Mouse (Mus musculus): ENCODE measurements around the gene Zfpm1. TPM values are rescaled to one million over a fixed set of nuclear protein-coding genes. Genes with fewer than 3 reads are reported as not detected.
"Not testable (repeated sequence)": the region's sequence is repeated elsewhere in the genome, so short reads cannot be mapped to it uniquely, and the experiment has no call there.

The Zfpm1 gene
- polyA plus RNA-seq, 1 experiment from 2014 or later = 1.1 TPM

GRCm38 (mm10) chr8:122319045-122319707, 37.2 kb downstream of the Zfpm1 start:
- no peak for ATAC-seq (ENCODE audit: insufficient number of reproducible peaks, low FRiP score, low TSS enrichment, low read depth)
- 82% methylated on average over 11 of the region's 11 CpGs for WGBS
- Histone ChIP-seq H3K36me3 (no peaks in the 10 kb centered on the region), H3K4me3 (no peak overlapping the region), H3K4me1 (peaks cover 7% of the 10 kb centered on the region; the same call in 1 of the 2 replicates), H3K27ac (no peak overlapping the region), H3K9ac (no peak overlapping the region), H3K4me2 (no peak overlapping the region), H3K9me3 (no peaks in the 10 kb centered on the region), H3K27me3 (no peaks in the 10 kb centered on the region)

DNA sequence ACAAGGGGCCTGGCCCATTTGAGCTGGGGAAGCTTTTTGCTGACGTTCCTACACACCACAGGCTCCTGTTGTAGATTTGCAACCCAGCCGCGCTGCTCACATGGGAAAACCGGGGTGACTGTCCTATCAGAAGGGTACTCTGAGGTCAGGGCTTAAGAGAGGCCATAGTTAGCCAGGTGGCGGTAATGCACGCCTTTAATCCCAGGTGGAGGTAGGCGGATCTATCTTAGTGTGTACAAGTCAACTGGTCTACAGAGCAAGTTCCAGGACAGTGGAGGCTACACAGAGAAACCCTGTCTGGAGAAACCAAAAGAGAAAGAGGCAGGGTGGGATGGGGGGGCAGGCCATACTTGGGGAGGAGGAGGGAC, 37.8 kb downstream of the Zfpm1 start:
- Histone ChIP-seq H3K4me2 (no peak overlapping the region), H3K4me3 (no peak overlapping the region), H3K4me1 (peaks cover 12% of the 10 kb centered on the region; the same call in 1 of the 2 replicates), H3K9ac (no peak overlapping the region), H3K9me3 (no peaks in the 10 kb centered on the region), H3K36me3 (no peaks in the 10 kb centered on the region), H3K27me3 (no peaks in the 10 kb centered on the region), H3K27ac (no peak overlapping the region)
- WGBS = 72% methylated on average over 7 of the region's 7 CpGs
- no peak for ATAC-seq (ENCODE audit: insufficient number of reproducible peaks, low FRiP score, low TSS enrichment, low read depth)

GRCm38 (mm10) chr8:122320541-122320940, 38.6 kb downstream of the Zfpm1 start:
- Histone ChIP-seq H3K4me3 (no peak overlapping the region), H3K9me3 (no peaks in the 10 kb centered on the region), H3K9ac (no peak overlapping the region), H3K4me1 (peaks cover 12% of the 10 kb centered on the region; the same call in 1 of the 2 replicates), H3K27ac (no peak overlapping the region), H3K36me3 (no peaks in the 10 kb centered on the region), H3K4me2 (no peak overlapping the region), H3K27me3 (no peaks in the 10 kb centered on the region)
- no peak for ATAC-seq (ENCODE audit: insufficient number of reproducible peaks, low FRiP score, low TSS enrichment, low read depth)
- WGBS = 30% methylated on average over 3 of the region's 3 CpGs

DNA sequence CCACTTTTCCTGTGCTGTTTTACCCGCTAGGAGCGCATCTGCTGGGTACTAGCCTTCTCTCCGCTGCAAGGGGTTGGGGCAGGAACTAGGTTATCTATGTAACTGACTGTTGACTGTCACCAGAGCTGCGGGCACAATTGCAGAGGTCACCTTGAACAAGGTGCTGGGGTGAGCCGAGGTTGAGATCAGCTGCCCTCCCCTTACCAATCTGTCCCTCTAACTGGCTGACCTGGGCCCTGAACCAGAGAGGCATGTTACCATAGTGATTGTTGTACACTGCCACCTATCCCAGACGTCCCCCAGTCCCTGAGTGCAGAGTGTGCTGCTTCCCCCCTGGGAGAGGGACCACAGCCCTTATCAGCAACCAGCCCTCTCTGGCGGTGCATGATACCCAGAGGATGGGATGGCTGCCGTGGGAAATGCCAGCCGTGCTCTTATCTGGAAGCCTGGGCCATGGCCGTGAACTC, 39.5 kb downstream of the Zfpm1 start:
- no peak overlapping the region for H3K4me3 ChIP-seq
- H3K27ac ChIP-seq = no peak overlapping the region
- H3K4me1 ChIP-seq = peaks cover 15% of the 10 kb centered on the region; the same call in 1 of the 2 replicates
- no peak for ATAC-seq (ENCODE audit: insufficient number of reproducible peaks, low FRiP score, low TSS enrichment, low read depth)
- H3K4me2 ChIP-seq = no peak overlapping the region
- WGBS = 72% methylated on average over 10 of the region's 10 CpGs
- H3K36me3 ChIP-seq = no peaks in the 10 kb centered on the region
- H3K9ac ChIP-seq = no peak overlapping the region
- H3K27me3 ChIP-seq = no peaks in the 10 kb centered on the region
- H3K9me3 ChIP-seq = no peaks in the 10 kb centered on the region

DNA sequence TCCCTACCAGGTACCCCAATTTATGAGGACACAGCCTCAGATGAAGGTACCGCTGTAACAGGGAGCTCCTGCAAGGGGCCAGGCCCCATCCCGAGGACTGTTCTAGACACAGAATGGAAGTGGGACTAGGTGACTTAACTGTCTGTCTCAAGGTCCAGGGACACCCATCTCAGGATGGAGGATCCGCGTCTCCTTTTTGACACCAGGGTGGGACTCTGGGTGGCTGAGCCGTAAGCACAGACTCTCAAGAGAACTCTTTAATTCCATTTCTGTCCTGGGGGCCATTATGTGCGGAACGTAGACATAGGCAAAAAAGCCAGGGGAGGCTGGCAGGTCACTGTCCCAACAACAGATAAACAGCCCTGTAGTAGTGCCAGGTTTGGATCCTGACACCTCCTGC, 40.2 kb downstream of the Zfpm1 start:
- Histone ChIP-seq H3K4me3 (no peak overlapping the region), H3K9ac (no peak overlapping the region), H3K27ac (no peak overlapping the region), H3K27me3 (no peaks in the 10 kb centered on the region), H3K36me3 (no peaks in the 10 kb centered on the region), H3K4me2 (no peak overlapping the region), H3K4me1 (peaks cover 14% of the 10 kb centered on the region), H3K9me3 (no peaks in the 10 kb centered on the region)
- WGBS = 87% methylated on average over 7 of the region's 7 CpGs
- no peak for ATAC-seq (ENCODE audit: insufficient number of reproducible peaks, low FRiP score, low TSS enrichment, low read depth)

- H3K9me3 ChIP-seq = no peaks in the 10 kb centered on the region
- H3K4me3 ChIP-seq = no peak overlapping the region
- H3K9ac ChIP-seq = no peak overlapping the region
- H3K4me1 ChIP-seq = peaks cover 14% of the 10 kb centered on the region
- H3K27me3 ChIP-seq = no peaks in the 10 kb centered on the region
- no peaks in the 10 kb centered on the region for H3K36me3 ChIP-seq
- 37% methylated on average over 11 of the region's 11 CpGs for WGBS
- no peak overlapping the region for H3K4me2 ChIP-seq
- ATAC-seq (ENCODE audit: insufficient number of reproducible peaks, low FRiP score, low TSS enrichment, low read depth) = no peak
- H3K27ac ChIP-seq = no peak overlapping the region
Measured at GRCm38 (mm10) chr8:122322792-122323191, 40.9 kb downstream of the Zfpm1 start.

GRCm38 (mm10) chr8:122323951-122324402, 42.0 kb downstream of the Zfpm1 start:
- not testable (repeated sequence) for H3K27me3 ChIP-seq; H3K9me3 ChIP-seq; H3K9ac ChIP-seq; ATAC-seq (ENCODE audit: insufficient number of reproducible peaks, low FRiP score, low TSS enrichment, low read depth); H3K4me2 ChIP-seq; H3K4me3 ChIP-seq; H3K27ac ChIP-seq; H3K36me3 ChIP-seq
- H3K4me1 ChIP-seq = peaks cover 14% of the 10 kb centered on the region
- 11% methylated on average over 13 of the region's 13 CpGs for WGBS

- no peak overlapping the region for H3K9ac ChIP-seq
- no peak for ATAC-seq (ENCODE audit: insufficient number of reproducible peaks, low FRiP score, low TSS enrichment, low read depth)
- no peak overlapping the region for H3K4me2 ChIP-seq
- H3K27me3 ChIP-seq = no peaks in the 10 kb centered on the region
- H3K36me3 ChIP-seq = no peaks in the 10 kb centered on the region
- H3K4me3 ChIP-seq = no peak overlapping the region
- peaks cover 14% of the 10 kb centered on the region for H3K4me1 ChIP-seq
- H3K27ac ChIP-seq = no peak overlapping the region
- 75% methylated on average over 2 of the region's 2 CpGs for WGBS
- no peaks in the 10 kb centered on the region for H3K9me3 ChIP-seq
Measured at GRCm38 (mm10) chr8:122325196-122325595, 43.3 kb downstream of the Zfpm1 start.

DNA sequence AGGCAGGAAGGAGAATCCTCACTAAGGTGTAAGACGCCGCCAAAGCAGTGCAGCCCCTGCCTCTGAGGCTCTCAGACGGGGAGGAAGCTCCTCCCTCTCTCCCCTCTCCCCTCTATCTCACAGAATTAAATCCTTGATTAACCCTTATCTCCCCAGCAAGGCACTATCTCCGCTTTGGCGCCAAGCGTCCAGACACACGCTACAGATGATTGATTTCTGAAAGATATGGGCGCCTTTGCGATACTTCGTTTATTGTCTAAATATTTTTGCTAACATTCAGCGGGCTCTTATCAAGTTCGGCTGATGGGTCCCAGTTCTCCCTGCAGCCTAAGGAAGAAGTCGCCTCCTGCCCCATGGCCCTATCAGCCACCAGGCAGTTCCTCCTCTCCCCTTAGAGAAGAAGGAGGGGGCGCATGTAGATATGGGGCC, 44.2 kb downstream of the Zfpm1 start:
- no peaks in the 10 kb centered on the region for H3K9me3 ChIP-seq
- no peak for ATAC-seq (ENCODE audit: insufficient number of reproducible peaks, low FRiP score, low TSS enrichment, low read depth)
- peaks cover 17% of the 10 kb centered on the region for H3K4me1 ChIP-seq
- WGBS = 44% methylated on average over 14 of the region's 14 CpGs
- H3K9ac ChIP-seq = no peak overlapping the region
- H3K4me2 ChIP-seq = no peak overlapping the region
- H3K36me3 ChIP-seq = no peaks in the 10 kb centered on the region
- H3K4me3 ChIP-seq = no peak overlapping the region
- H3K27ac ChIP-seq = no peak overlapping the region
- H3K27me3 ChIP-seq = no peaks in the 10 kb centered on the region

DNA sequence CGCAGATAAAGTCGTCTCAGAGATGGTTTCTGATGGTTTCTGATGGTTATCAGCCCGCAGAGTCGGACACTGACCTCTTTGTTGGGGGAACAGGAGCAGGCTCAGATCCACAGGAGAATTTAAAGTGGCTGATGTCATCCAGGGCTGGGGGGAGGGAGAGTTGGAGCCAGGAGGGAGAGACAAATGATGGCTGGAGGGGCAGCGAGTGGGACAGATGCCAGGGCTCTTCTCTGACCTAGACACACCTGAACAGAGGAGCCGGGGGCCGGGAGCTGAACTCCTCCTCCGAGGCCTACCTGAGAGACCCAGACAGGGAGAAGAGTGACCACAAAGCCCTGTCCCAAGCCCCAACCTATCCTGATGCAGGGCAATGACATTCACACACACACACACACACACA, 47.1 kb downstream of the Zfpm1 start:
- Histone ChIP-seq H3K36me3 (no peaks in the 10 kb centered on the region), H3K4me2 (no peak overlapping the region), H3K27me3 (peaks cover 2% of the 10 kb centered on the region), H3K4me1 (peaks cover 19% of the 10 kb centered on the region), H3K4me3 (no peak overlapping the region), H3K9ac (no peak overlapping the region), H3K9me3 (no peaks in the 10 kb centered on the region), H3K27ac (no peak overlapping the region)
- WGBS = 66% methylated on average over 8 of the region's 8 CpGs
- ATAC-seq (ENCODE audit: insufficient number of reproducible peaks, low FRiP score, low TSS enrichment, low read depth) = no peak

DNA sequence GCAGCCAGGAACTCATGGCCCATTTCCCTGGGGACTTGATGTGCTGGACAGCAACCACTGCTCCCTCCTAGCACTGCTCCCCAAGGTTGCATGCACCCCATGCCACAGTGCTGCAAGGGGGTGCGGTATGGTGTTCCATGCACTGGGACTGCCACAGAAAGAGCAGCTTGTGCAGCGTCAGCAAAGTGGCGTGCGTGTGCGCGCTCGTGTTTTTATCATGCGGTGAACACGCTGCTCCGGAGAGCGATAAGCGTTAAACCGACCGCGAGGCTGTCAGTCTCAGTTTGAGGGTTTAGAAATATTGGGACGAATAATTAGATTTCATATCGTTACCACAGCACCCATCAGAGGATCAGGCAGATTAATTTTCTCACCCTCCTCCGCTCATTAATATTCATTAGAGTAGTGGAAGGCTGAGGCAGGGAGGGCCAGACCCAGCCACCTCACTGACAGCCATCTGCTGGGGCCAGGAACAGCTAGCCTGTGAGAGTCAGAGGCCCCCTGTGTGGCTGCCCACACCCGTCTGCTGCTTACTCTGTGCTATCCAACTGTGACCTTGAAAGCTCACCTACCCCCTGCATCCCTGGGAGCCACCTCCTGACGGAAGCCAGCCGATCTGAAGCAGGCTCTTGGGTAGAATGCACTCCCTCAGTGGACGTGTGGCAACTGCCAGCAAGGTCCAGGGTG, 47.8 kb downstream of the Zfpm1 start:
- H3K27ac ChIP-seq = no peak overlapping the region
- peaks cover 8% of the 10 kb centered on the region for H3K27me3 ChIP-seq
- ATAC-seq (ENCODE audit: insufficient number of reproducible peaks, low FRiP score, low TSS enrichment, low read depth) = no peak
- H3K4me1 ChIP-seq = peaks cover 13% of the 10 kb centered on the region
- 79% methylated on average over 22 of the region's 22 CpGs for WGBS
- no peaks in the 10 kb centered on the region for H3K9me3 ChIP-seq
- H3K4me3 ChIP-seq = no peak overlapping the region
- no peak overlapping the region for H3K9ac ChIP-seq
- no peak overlapping the region for H3K4me2 ChIP-seq
- 0 out of 2 replicates have a peak, but pooled peaks cover 3% of the 10 kb centered on the region for H3K36me3 ChIP-seq

DNA sequence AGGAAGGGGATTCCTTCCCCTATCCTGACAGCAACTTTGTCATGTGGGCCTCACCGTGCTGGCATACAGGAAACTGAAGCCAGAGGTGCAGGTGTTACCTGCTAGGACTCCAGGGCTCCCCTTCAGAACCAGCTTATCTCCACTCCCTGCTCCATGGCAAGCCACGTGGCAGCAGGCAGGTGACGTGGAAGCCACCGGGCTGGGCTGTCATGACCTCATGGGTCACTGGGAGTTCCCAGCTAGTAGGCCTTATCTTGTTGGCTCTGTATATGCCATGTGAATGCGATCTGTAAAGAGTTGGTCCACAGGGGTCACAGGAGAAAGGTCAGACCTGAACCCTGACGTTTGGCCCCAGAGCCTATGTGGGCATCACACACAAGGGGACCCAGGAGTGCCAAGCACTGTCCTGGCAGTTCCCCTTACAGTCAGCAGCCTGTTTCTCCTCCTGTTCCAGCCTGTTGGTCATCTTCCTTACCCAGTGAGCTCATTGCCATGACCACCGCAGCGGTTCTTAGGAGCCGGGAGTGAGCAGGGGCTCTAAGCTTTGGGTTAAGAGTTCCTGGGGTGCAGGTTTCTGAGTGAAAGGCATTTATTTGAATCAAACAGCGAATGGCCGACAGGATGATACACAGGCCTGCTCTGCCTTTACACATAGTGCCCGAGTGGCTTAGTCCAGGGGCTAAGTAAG, 48.6 kb downstream of the Zfpm1 start:
- H3K4me1 ChIP-seq = peaks cover 16% of the 10 kb centered on the region
- ATAC-seq (ENCODE audit: insufficient number of reproducible peaks, low FRiP score, low TSS enrichment, low read depth) = no peak
- peak overlapping the region; percentile 33; the same call in 1 of the 2 replicates for H3K27ac ChIP-seq
- peaks cover 17% of the 10 kb centered on the region for H3K27me3 ChIP-seq
- H3K36me3 ChIP-seq = peaks cover 6% of the 10 kb centered on the region; the same call in 1 of the 2 replicates
- no peak overlapping the region for H3K9ac ChIP-seq
- H3K9me3 ChIP-seq = no peaks in the 10 kb centered on the region
- H3K4me3 ChIP-seq = no peak overlapping the region
- H3K4me2 ChIP-seq = no peak overlapping the region
- 78% methylated on average over 12 of the region's 12 CpGs for WGBS

Data from limb, embryonic 15.5 days (tissue).